Mouse (Mus musculus): ENCODE data around the gene Ext2.

GRCm38 (mm10) chr2:93759173-93759572, 63.2 kb downstream of the Ext2 start:
- TF ChIP-seq MYOG (IDR thresholded peaks at IDR 0.05; ENCODE audit: control insufficient read depth in 1 of 3, insufficient read depth in 1 of 3, insufficient read length in 2 of 3, low read depth in 2 of 3) (no peak), TCF12 (IDR thresholded peaks at IDR 0.05; ENCODE audit: insufficient read depth, poor library complexity, severe bottlenecking) (no peak), USF1 (IDR thresholded peaks at IDR 0.05; ENCODE audit: low read depth) (no peak), POLR2A (IDR thresholded peaks at IDR 0.05; ENCODE audit: insufficient read length, low read depth) (no peak), E2F4 (IDR thresholded peaks at IDR 0.05; ENCODE audit: insufficient read depth) (no peak), REST (IDR thresholded peaks at IDR 0.05; ENCODE audit: insufficient read depth, insufficient read length) (no peak), MAX (IDR thresholded peaks at IDR 0.05; ENCODE audit: low read depth) (no peak), CEBPB (IDR thresholded peaks at IDR 0.05; ENCODE audit: insufficient read depth, poor library complexity, severe bottlenecking) (no peak), MYOD1 (IDR thresholded peaks at IDR 0.05; ENCODE audit: control insufficient read depth in 1 of 3, insufficient read length in 2 of 3, low read depth in 2 of 3) (no peak), SRF (IDR thresholded peaks at IDR 0.05; ENCODE audit: control insufficient read depth, insufficient read length, low read depth) (no peak), TCF3 (IDR thresholded peaks at IDR 0.05; ENCODE audit: insufficient read length, low read depth) (no peak)

Data from myocyte (in vitro differentiated cells).